Mouse (Mus musculus) testis, postnatal 10 days (tissue): ENCODE results near the gene Oog2.
"Not testable (repeated sequence)": the region's sequence is repeated elsewhere in the genome, so short reads cannot be mapped to it uniquely, and the experiment has no call there.

ENCODE experiments used
- DNase-seq: peaks from one replicate; pipeline ENCODE4 v3.0.0; 2021; ENCODE audit warnings: low spot score

Gene Oog2

DNA sequence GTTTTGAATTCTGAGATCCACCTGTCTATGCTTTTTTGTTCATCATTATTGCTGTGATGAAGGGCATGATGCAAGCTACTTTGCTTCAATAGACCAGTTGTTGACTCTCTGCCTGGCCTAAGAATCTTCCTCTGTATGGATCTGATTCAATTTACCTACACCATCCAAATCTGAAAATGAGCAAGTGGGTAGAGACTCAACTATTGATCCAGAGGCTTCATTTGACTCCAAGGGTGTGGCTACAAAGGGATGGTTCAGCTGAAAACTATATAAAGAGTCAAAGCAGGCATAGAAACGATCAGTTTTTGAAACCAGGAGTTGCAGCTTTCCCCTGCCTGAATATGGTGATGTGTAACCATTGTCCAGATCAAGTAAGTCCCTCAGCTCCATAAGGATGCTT lies at the start of gene Oog2:
TSS of gene Oog2 (plus strand) at position 301 of the 400 bp plus-strand sequence.
- no peak for DNase-seq

DNA sequence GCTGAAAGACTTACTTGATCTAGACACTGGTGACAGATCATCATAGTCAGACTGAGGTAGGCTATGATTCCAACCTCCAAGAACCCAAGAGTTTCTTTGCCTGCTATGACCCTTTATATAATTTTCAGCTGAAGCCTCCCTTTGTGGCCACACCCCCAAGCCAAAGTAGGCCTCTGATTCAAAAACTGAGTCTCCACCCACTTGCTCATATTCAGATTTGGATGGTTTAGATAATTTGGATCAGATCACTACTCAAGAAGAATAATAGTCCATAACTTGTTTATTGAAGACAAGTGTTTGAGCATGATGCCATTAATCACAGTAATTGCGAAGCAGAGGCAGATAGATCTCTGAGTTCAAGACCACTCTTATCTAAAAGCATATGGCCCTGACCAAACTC lies 28.0 kb upstream of the Oog2 start, which contains the start of gene Oog3:
TSS of gene Oog3 (minus strand) at position 101 of the 400 bp plus-strand sequence.
- no peak for DNase-seq

DNA sequence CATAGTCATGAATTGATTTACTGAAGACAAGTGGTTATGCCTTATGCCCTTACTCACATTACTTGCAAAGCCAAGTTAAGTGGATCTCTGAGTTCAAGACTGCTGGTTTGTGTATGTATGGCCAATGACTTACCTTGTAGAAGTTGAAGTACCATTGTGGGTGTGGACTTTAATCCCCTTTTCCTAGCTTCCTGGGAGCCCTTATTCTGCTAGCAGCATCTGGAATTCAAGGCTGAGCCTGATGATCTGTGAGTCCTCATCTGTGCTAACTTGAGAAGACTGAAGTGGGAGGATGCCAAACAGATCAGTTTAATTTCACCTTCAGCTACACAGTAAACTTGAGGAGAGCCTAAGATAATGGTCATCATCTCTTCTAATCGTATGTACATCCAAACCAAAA lies 22.7 kb downstream of the Oog2 start, which contains the start of gene C87977:
TSS of gene C87977 (minus strand) at position 101 of the 400 bp plus-strand sequence.
- DNase-seq, result not testable (repeated sequence)
